Mouse (Mus musculus) neural tube, embryonic 11.5 days (tissue): ENCODE measurements at regions not wholly inside any gene's neighbourhood (a gene's known extent, or its start where the extent isn't known, plus 50 kb on each side); places are given as distances from the start of the nearest gene placed in this dataset.

ENCODE experiments used
- ATAC-seq: fragments of 200-750 bp; cut with Nextera tagmentation; 2 replicates; pipeline ENCODE4 v1.8.0; 2017; ENCODE audit warnings: moderate number of reproducible peaks, mild to moderate bottlenecking, moderate TSS enrichment, moderate library complexity; ENCODE audit not compliant: insufficient read depth, low FRiP score, low TSS enrichment
- DNase-seq: peaks from one replicate; pipeline ENCODE4 v3.0.0-alpha.2; 2015; ENCODE audit warnings: low spot score
- H3K27ac ChIP-seq: fragments of 300-500 bp; sonication (generic); 2 replicates; pipeline ENCODE4 v1.5.1; 2014; ENCODE audit warnings: low read depth, mild to moderate bottlenecking, low read length
- H3K27me3 ChIP-seq: fragments of 300-500 bp; sonication (generic); 2 replicates; pipeline ENCODE4 v1.6.1; 2014; ENCODE audit warnings: mild to moderate bottlenecking, low read length, mixed read lengths; ENCODE audit not compliant: control insufficient read depth, insufficient read depth
- H3K36me3 ChIP-seq: fragments of 300-500 bp; sonication (generic); 2 replicates; pipeline ENCODE4 v1.6.1; 2014; ENCODE audit warnings: mild to moderate bottlenecking, low read length, moderate library complexity, mixed read lengths; ENCODE audit not compliant: control insufficient read depth, insufficient read depth
- H3K4me1 ChIP-seq: fragments of 300-500 bp; sonication (generic); 2 replicates; pipeline ENCODE4 v1.6.1; 2014; ENCODE audit warnings: low read length, mixed read lengths; ENCODE audit not compliant: control insufficient read depth, insufficient read depth
- H3K4me2 ChIP-seq: fragments of 300-500 bp; sonication (generic); 2 replicates; pipeline ENCODE4 v1.6.1; 2014; ENCODE audit warnings: low read depth, mild to moderate bottlenecking, moderate library complexity
- H3K4me3 ChIP-seq: fragments of 300-500 bp; sonication (generic); 2 replicates; pipeline ENCODE4 v1.5.1; 2014; ENCODE audit warnings: low read depth, low read length
- H3K9ac ChIP-seq: fragments of 300-500 bp; sonication (generic); 2 replicates; pipeline ENCODE4 v1.6.1; 2014; ENCODE audit warnings: mild to moderate bottlenecking, low read length
- H3K9me3 ChIP-seq: fragments of 300-500 bp; sonication (generic); 2 replicates; pipeline ENCODE4 v1.6.1; 2016; ENCODE audit warnings: low read length; ENCODE audit not compliant: control insufficient read depth
- WGBS: fragments of 180-500 bp; shearing (Covaris S2); extraction: QIAGEN DNeasy Blood & Tissue Kit; methylation state at CpG from one replicate; pipeline ENCODE4 v1.1.7; 2014; 5-methylcytosine and 5-hydroxymethylcytosine counted together

DNA sequence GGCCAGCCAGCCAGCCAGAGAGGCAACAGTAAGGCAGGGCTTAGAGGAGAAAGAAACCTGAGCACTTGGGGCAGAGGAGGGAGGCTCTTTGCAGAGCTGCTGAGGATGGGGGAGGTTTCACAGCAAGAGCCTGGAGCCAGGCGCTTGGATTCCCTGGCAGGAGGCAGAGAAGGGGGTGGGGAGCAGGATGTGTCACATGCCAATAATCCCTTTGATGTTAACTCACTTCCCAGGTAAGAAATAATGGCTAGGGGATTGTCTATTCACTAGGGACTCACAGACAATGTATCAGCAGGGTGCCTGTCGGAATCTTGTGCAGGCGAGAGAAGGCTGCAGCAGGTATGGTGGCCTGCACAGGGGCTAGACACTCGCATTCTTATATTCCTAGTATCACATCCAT, 67.8 kb upstream of the Gli3 start:
- H3K27me3 ChIP-seq: no peaks in the 10 kb centered on the region
- 2% methylated on average over 4 of the region's 4 CpGs for WGBS
- ATAC-seq: no peak
- H3K4me2 ChIP-seq: no peak overlapping the region
- DNase-seq: peak; percentile 12
- H3K4me3 ChIP-seq: no peak overlapping the region
- no peak overlapping the region for H3K9ac ChIP-seq
- no peak overlapping the region for H3K27ac ChIP-seq
- H3K9me3 ChIP-seq: no peaks in the 10 kb centered on the region
- H3K4me1 ChIP-seq: no peaks in the 10 kb centered on the region
- no peaks in the 10 kb centered on the region for H3K36me3 ChIP-seq

DNA sequence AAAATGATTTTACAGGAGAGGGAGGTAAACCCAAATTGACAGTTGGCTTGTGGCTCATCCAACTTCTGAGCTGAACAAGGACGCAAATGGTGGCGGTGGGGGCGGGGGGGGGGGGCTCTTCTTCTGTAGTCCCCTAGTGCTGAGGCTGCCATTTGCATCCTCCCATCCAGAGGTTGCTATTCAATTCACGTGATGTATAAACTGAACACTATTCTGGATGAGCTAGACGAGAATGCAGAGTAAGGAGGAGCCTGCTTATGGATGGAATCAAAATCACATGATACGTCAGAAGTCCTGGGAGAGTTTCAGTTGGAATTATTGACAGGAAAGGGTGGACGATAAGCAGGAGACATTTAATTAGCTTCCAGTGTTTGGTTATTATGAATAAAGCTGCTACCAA, 67.3 kb upstream of the Gli3 start:
- ATAC-seq (no peak), DNase-seq (no peak)
- Histone ChIP-seq H3K27me3 (no peaks in the 10 kb centered on the region), H3K4me1 (no peaks in the 10 kb centered on the region), H3K9ac (no peak overlapping the region), H3K36me3 (no peaks in the 10 kb centered on the region), H3K27ac (no peak overlapping the region), H3K4me2 (no peak overlapping the region), H3K9me3 (no peaks in the 10 kb centered on the region), H3K4me3 (no peak overlapping the region)
- WGBS: 28% methylated on average over 7 of the region's 7 CpGs

DNA sequence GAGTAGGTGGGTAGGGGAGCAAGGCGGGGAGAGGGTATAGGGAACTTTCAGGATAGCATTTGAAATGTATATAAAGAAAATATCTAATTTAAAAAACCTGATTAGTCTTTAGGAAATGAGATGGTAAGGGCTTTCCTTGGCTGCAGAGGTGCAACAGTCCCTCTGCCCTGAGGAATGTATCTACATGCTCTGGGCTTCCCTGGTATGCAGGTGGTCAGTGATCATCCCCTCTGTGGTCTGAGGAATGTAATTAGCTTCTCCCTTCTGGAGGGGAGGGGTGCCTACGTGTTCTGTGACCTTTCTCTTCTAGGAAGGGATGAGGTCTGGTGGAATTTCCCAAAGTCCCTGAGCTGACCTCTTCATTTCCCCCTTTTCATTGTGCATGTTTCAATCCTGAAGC, 64.4 kb upstream of the Gli3 start:
- Histone ChIP-seq H3K4me2 (no peak overlapping the region), H3K9ac (no peak overlapping the region), H3K27ac (no peak overlapping the region), H3K4me3 (no peak overlapping the region), H3K36me3 (no peaks in the 10 kb centered on the region), H3K4me1 (no peaks in the 10 kb centered on the region), H3K9me3 (no peaks in the 10 kb centered on the region), H3K27me3 (no peaks in the 10 kb centered on the region)
- ATAC-seq (no peak), DNase-seq (no peak)
- WGBS: 57% methylated on average over 2 of the region's 2 CpGs
